Mouse (Mus musculus): ENCODE measurements around the gene Vsig10.

Gene Vsig10

GRCm38 (mm10) chr5:117403609-117404008 is 84.7 kb downstream of the Vsig10 start:
- no peak for DNase-seq (ENCODE audit: low read depth, low spot score)
- Histone ChIP-seq H3K36me3 (ENCODE audit: control insufficient read depth, insufficient read depth, low read length, poor library complexity, severe bottlenecking) (no peaks in the 10 kb centered on the region), H3K27me3 (ENCODE audit: control insufficient read depth, insufficient read depth, low read length, poor library complexity, severe bottlenecking) (no peaks in the 10 kb centered on the region)

Data from splenic B cell, adult 2 months (primary cell).